Mouse (Mus musculus) hindbrain, embryonic 14.5 days (tissue): ENCODE measurements at regions not wholly inside any gene's neighbourhood (a gene's known extent, or its start where the extent isn't known, plus 50 kb on each side); places are given as distances from the start of the nearest gene placed in this dataset.

Experiments
- ATAC-seq: fragments of 200-750 bp; cut with Nextera tagmentation; 2 replicates; pipeline ENCODE4 v1.8.0; 2017; ENCODE audit warnings: moderate number of reproducible peaks, mild to moderate bottlenecking, moderate TSS enrichment, moderate library complexity; ENCODE audit not compliant: low FRiP score
- DNase-seq: peaks from one replicate; pipeline ENCODE4 v3.0.0-alpha.2; 2015; ENCODE audit warnings: low spot score
- H3K27ac ChIP-seq: fragments of 300-500 bp; sonication (generic); 2 replicates; pipeline ENCODE4 v1.5.1; 2014; ENCODE audit warnings: mild to moderate bottlenecking, moderate library complexity
- H3K27me3 ChIP-seq: fragments of 300-500 bp; sonication (generic); 2 replicates; pipeline ENCODE4 v1.6.1; 2014; ENCODE audit warnings: mild to moderate bottlenecking, low read length, mixed read lengths; ENCODE audit not compliant: control insufficient read depth, insufficient read depth
- H3K36me3 ChIP-seq: fragments of 300-500 bp; sonication (generic); replicated peaks from 2 replicates; pipeline ENCODE4 v1.6.1; 2014; ENCODE audit not compliant: control insufficient read depth, insufficient read depth
- H3K4me1 ChIP-seq: fragments of 300-500 bp; sonication (generic); replicated peaks from 2 replicates; pipeline ENCODE4 v1.6.1; 2014; ENCODE audit warnings: antibody characterized with exemption, low read length, mixed read lengths; ENCODE audit not compliant: control insufficient read depth, insufficient read depth
- H3K4me2 ChIP-seq: fragments of 300-500 bp; sonication (generic); replicated peaks from 2 replicates; pipeline ENCODE4 v1.6.1; 2014; ENCODE audit warnings: mild to moderate bottlenecking, moderate library complexity
- H3K4me3 ChIP-seq: fragments of 300-500 bp; sonication (generic); replicated peaks from 2 replicates; pipeline ENCODE4 v1.5.1; 2014; ENCODE audit warnings: mild to moderate bottlenecking, low read length
- H3K9ac ChIP-seq: fragments of 300-500 bp; sonication (generic); 2 replicates; pipeline ENCODE4 v1.6.1; 2014
- H3K9me3 ChIP-seq: fragments of 300-500 bp; sonication (generic); 2 replicates; pipeline ENCODE4 v1.6.1; 2016; ENCODE audit warnings: low read length; ENCODE audit not compliant: control insufficient read depth
- WGBS: fragments of 180-500 bp; shearing (Covaris S2); extraction: QIAGEN DNeasy Blood & Tissue Kit; methylation state at CpG from one replicate; pipeline ENCODE4 v1.1.7; 2014; 5-methylcytosine and 5-hydroxymethylcytosine counted together

DNA sequence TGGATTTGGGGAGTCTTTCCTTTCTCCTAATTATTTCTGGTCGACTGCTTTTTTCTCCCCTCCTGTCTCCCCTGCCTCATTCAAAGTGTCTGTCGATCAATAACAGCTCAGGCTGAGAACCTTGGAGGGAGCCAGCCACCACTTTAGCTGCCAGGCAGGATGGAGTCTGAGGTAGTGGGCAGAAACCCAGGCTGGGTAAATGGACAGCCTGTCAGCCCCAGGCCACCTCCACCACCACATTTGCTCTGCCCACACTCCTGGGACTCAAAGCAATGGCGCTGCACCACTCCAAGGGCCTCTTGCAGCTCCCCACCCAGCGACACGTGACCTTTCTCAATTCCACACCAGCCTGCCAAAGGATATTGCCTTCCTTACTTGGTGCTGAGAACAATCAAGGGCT is 290.7 kb upstream of the Myt1l start:
- peaks cover 34% of the 10 kb centered on the region for H3K4me1 ChIP-seq
- H3K36me3 ChIP-seq: no peaks in the 10 kb centered on the region
- H3K9me3 ChIP-seq: no peaks in the 10 kb centered on the region
- peak overlapping the region; percentile 55 for H3K27ac ChIP-seq
- ATAC-seq (no peak), DNase-seq (no peak)
- 45% methylated on average over 5 of the region's 5 CpGs for WGBS
- no peak overlapping the region for H3K4me3 ChIP-seq
- H3K27me3 ChIP-seq: no peaks in the 10 kb centered on the region
- H3K9ac ChIP-seq: no peak overlapping the region
- H3K4me2 ChIP-seq: no peak overlapping the region

DNA sequence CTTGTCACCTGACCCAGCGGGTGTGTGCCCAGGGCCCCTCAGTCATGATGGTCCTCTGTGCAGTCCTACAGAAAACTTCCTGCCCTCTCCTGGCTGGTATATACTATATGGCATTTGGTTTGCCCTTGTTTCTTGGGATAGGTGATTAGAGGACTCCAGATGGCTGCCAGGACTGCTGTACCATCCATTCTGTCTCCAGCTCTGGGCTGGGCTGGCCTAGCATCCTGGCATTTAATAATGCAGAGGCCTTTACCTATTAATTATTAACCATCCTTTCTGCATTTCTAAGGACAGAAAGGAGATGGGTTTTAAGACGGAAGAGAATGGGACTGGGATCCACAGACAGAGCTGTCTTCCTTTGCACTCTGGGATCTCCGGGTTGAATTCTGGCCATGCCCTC is 288.7 kb upstream of the Myt1l start:
- Histone ChIP-seq H3K9me3 (no peaks in the 10 kb centered on the region), H3K27ac (peak overlapping the region; percentile 82), H3K4me1 (peaks cover 24% of the 10 kb centered on the region), H3K4me3 (no peak overlapping the region), H3K36me3 (no peaks in the 10 kb centered on the region), H3K9ac (no peak overlapping the region), H3K4me2 (no peak overlapping the region), H3K27me3 (no peaks in the 10 kb centered on the region)
- WGBS: 79% methylated on average over 3 of the region's 3 CpGs
- no peak for ATAC-seq
- DNase-seq: no peak

DNA sequence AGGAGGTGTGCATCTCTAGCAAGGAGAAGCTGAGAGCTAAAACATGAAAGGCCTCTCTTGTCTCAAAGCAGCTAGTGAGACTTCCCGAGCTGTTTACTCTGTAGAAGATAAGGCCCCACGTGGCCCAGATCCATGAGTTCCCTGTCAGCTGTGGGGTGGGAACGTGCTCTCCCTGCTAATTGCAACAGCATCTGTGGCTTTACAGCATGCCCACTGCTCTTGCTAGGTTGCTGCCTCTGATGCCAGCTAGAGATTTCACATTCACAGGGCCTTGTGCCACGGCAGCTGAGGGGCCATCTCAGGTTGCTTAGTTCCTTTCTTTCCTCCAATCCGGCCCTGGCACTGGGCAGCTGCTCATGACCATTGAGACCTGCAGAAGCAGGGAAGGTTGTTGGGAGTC is 288.2 kb upstream of the Myt1l start:
- H3K9me3 ChIP-seq: no peaks in the 10 kb centered on the region
- H3K4me2 ChIP-seq: no peak overlapping the region
- 33% methylated on average over 5 of the region's 5 CpGs for WGBS

DNA sequence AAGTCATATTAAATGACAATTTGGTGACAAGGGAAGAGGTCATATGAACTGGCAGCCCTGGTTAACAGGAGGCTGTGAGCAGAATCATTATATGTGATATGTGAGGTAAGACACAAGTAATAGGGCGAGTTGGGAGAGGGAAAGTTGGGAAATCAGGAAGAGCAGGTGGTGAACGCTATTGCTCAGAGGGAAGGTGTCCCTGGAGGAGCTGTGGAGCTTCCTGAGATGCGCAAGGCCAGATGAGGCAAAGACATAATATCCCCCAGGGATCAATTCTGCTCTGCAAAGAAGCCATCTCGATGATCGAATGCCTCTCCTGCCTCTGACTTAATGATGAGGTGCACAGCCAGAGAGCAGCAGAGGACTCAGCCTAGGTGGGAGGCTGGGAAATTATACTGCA is 285.1 kb upstream of the Myt1l start:
- Histone ChIP-seq H3K4me2 (no peak overlapping the region), H3K36me3 (no peaks in the 10 kb centered on the region), H3K4me3 (no peak overlapping the region), H3K27me3 (no peaks in the 10 kb centered on the region), H3K9me3 (no peaks in the 10 kb centered on the region), H3K9ac (no peak overlapping the region), H3K27ac (no peak overlapping the region), H3K4me1 (peaks cover 40% of the 10 kb centered on the region)
- ATAC-seq (no peak), DNase-seq (no peak)
- WGBS: 45% methylated on average over 5 of the region's 5 CpGs

More for the DNA sequence above, 288.2 kb upstream of the Myt1l start:
- Histone ChIP-seq H3K4me1 (peaks cover 24% of the 10 kb centered on the region), H3K4me3 (no peak overlapping the region), H3K27me3 (no peaks in the 10 kb centered on the region), H3K27ac (peak overlapping the region; percentile 82), H3K36me3 (no peaks in the 10 kb centered on the region), H3K9ac (no peak overlapping the region; the same call in 1 of the 2 replicates)
- peak; percentile 59; the same call in 1 of the 2 replicates for ATAC-seq
- DNase-seq: peak; percentile 63

DNA sequence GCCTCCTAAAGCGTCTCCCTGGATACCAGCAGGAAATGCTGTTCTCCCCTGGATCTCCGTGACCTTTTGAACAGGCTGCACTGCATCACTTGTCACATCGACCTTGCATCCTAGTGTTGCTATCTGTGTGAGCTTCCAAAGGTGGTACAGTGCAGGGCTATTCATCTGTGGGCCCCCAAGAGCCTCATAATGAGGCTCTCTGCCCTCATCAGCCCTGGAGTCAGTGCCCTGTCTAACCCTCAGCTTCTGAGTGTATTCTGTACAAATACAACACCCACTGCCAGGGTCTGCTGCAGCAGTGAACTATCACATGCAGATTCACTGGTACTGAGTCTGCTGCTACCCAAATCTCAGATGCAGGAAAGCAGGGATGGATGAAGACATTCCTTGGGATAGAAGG is 282.1 kb upstream of the Myt1l start:
- Histone ChIP-seq H3K4me1 (peaks cover 25% of the 10 kb centered on the region), H3K9me3 (no peaks in the 10 kb centered on the region), H3K4me3 (no peak overlapping the region), H3K9ac (no peak overlapping the region), H3K27me3 (no peaks in the 10 kb centered on the region), H3K36me3 (no peaks in the 10 kb centered on the region), H3K4me2 (no peak overlapping the region), H3K27ac (peak overlapping the region; percentile 67)
- ATAC-seq (no peak), DNase-seq (no peak)
- WGBS: 13% methylated on average over 3 of the region's 3 CpGs

DNA sequence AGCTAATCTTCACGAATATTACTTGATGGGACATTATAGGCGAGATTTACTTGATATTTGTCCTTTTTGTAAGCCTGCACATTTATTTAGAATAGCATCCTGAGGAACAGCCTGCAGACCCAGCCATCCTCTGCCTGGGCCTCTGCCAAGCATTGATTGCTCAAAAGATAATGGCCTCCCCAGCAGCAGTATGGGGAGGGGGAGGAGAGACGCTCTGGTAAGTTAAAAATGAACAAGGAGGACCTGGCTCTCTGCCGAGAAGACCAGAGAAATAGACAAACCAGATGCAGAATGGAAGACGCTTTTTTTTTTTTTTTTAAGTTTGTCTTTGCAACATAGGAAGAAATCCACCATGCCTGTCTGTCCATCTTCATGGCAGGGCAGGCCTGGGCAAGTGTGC is 280.8 kb upstream of the Myt1l start:
- DNase-seq (peak; percentile 57), ATAC-seq (no peak)
- WGBS: 45% methylated on average over 5 of the region's 5 CpGs
- Histone ChIP-seq H3K9ac (no peak overlapping the region), H3K27ac (peak overlapping the region; percentile 67), H3K4me3 (no peak overlapping the region), H3K36me3 (no peaks in the 10 kb centered on the region), H3K9me3 (no peaks in the 10 kb centered on the region), H3K4me1 (peaks cover 25% of the 10 kb centered on the region), H3K27me3 (no peaks in the 10 kb centered on the region), H3K4me2 (no peak overlapping the region)

DNA sequence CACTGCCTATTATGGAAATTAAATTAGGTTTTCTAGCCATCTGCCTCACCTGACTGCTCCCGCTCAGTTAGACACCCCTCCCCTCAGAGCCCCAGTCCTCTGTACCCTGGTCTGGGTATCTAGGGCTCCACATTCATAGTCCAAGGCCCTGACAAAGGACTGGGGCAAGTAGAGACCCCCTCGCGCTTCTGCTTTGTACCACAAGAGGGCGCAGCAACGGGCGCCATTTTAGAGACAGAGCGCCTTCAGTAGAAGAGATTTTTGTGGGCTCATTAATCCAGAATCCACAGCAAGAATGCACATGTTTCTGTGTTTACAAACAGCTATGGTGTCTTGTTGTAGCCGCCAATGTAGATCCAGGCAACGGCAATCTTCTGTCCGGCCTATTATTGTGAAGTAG is 279.7 kb upstream of the Myt1l start:
- Histone ChIP-seq H3K27ac (no peak overlapping the region), H3K4me2 (no peak overlapping the region), H3K36me3 (no peaks in the 10 kb centered on the region), H3K4me3 (no peak overlapping the region), H3K9ac (no peak overlapping the region), H3K9me3 (no peaks in the 10 kb centered on the region), H3K27me3 (no peaks in the 10 kb centered on the region), H3K4me1 (peaks cover 25% of the 10 kb centered on the region)
- ATAC-seq (no peak), DNase-seq (no peak)
- WGBS: 88% methylated on average over 10 of the region's 10 CpGs

DNA sequence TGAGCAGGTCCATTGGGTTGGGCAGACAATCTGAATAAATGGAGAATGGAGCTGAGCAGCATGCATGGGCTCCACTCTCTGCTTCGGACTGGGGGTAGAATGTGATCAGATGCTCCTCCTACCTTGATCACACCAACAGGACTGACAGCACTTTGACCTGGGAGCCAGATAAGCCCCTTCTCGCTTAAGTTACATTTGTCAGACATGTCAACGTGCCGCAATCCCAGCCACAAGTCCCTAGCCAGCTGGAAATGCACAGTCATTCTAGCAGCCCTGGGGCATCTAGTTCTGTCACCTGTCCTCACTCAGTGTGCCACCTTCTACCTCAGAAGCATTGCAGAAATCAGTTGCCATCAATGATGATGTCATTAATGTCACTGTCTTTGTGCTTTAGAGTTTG is 272.1 kb upstream of the Myt1l start:
- 97% methylated on average over 4 of the region's 4 CpGs for WGBS
- DNase-seq: no peak
- peaks cover 25% of the 10 kb centered on the region for H3K4me1 ChIP-seq
- no peaks in the 10 kb centered on the region for H3K9me3 ChIP-seq
- ATAC-seq: no peak
- no peaks in the 10 kb centered on the region for H3K27me3 ChIP-seq
- H3K4me3 ChIP-seq: no peak overlapping the region
- no peak overlapping the region for H3K9ac ChIP-seq
- H3K27ac ChIP-seq: no peak overlapping the region
- H3K4me2 ChIP-seq: no peak overlapping the region
- H3K36me3 ChIP-seq: no peaks in the 10 kb centered on the region

DNA sequence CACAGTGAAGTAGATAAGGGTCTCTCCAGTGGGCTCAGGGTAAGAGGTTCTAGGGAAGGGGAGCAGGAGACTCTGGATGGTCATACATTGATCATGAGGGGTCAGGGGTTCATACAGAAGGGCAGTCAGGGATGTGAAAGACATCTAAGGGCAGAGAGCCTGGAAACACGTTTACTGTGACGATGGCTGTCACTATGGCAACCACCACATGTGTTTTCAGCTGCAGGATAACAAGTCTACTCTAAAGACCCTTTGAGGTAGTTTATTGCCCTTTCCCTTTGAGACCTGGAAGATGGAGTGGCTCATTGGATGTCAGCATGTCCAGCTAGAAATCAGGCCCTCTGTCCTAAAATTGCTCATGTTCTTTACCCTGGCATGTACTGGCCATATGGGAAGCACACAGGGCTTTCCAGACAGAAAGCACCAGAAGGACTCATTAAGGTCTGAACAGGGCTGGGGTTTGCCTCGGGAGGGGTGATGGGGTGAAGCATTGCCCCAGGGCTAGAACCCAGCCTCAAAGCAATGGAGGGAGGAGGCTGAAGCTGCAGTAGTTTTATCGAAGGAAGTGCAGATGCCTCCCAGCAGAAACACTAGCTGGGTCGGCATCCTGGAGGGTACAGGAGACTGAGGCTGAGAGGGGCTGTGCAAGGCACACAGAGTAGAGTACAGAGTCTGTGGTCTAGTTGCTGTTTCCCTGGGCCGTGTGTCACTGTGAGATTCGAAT is 271.0 kb upstream of the Myt1l start:
- Histone ChIP-seq H3K36me3 (no peaks in the 10 kb centered on the region), H3K4me1 (peaks cover 25% of the 10 kb centered on the region), H3K27ac (peak overlapping the region; percentile 89), H3K9ac (peak overlapping the region; percentile 41; the same call in 1 of the 2 replicates), H3K4me2 (no peak overlapping the region), H3K27me3 (no peaks in the 10 kb centered on the region), H3K9me3 (no peaks in the 10 kb centered on the region), H3K4me3 (no peak overlapping the region)
- DNase-seq (no peak), ATAC-seq (peak; percentile 24; the same call in 1 of the 2 replicates)
- WGBS: 9% methylated on average over 7 of the region's 7 CpGs
